In genomic region chr7:144942744-144943135, GRCm38 (mm10) we compare ENCODE assay signal across 7 mouse cellular contexts. TPM values are rescaled to one million over a fixed set of nuclear protein-coding genes. Genes with fewer than 3 reads are reported as not detected.
A peak's percentile ranks its signal among the peaks of the same experiment; 100 is the strongest.
DNase-seq lines count a peak whose midpoint lies in the region; ATAC-seq and TF ChIP-seq lines count a peak whose summit lies in the region.

No protein-coding gene starts in this region.

- H3K4me2 ChIP-seq in heart, postnatal 0 days (ENCODE audit: low read depth, low read length), result peak overlapping the region; percentile 99
- H3K4me2 ChIP-seq in liver, embryonic 16.5 days (ENCODE audit: low read depth, low read length), result peak overlapping the region; percentile 58

- no peak overlapping the region for H3K9ac ChIP-seq in heart, postnatal 0 days (replicated peaks; ENCODE audit: low read depth, low read length)
- no peak overlapping the region for H3K9ac ChIP-seq in liver, embryonic 16.5 days (ENCODE audit: low read depth, low read length)

- H3K27me3 ChIP-seq in E14TG2a.4 (ENCODE audit: insufficient read depth, low read length), result peaks cover 17% of the 10 kb centered on the region
- no peaks in the 10 kb centered on the region for H3K27me3 ChIP-seq in heart, postnatal 0 days (ENCODE audit: control insufficient read depth, insufficient read depth, low read length)
- H3K27me3 ChIP-seq in liver, embryonic 16.5 days (ENCODE audit: control insufficient read depth, insufficient read depth, low read depth, low read length), result peaks cover 61% of the 10 kb centered on the region

- TF ChIP-seq EP300 in heart, postnatal 0 days (IDR thresholded peaks at IDR 0.05; ENCODE audit: low read depth), result no peak

- peak overlapping the region; percentile 84 for H3K4me3 ChIP-seq in E14TG2a.4 (replicated peaks; ENCODE audit: low read length)
- H3K4me3 ChIP-seq in heart, postnatal 0 days (ENCODE audit: low read depth, low read length), result peak overlapping the region; percentile 59
- H3K4me3 ChIP-seq in liver, embryonic 16.5 days (ENCODE audit: low read depth, low read length), result peak overlapping the region; percentile 41

- H3K27ac ChIP-seq in heart, postnatal 0 days (ENCODE audit: low read depth), result peak overlapping the region; percentile 74; the same call in 1 of the 2 replicates
- no peak overlapping the region for H3K27ac ChIP-seq in liver, embryonic 16.5 days (ENCODE audit: low read length)

- H3K9me3 ChIP-seq in E14TG2a.4 (ENCODE audit: low read length), result no peaks in the 10 kb centered on the region
- no peaks in the 10 kb centered on the region for H3K9me3 ChIP-seq in heart, postnatal 0 days (replicated peaks; ENCODE audit: control insufficient read depth, low read length)
- no peaks in the 10 kb centered on the region for H3K9me3 ChIP-seq in liver, embryonic 16.5 days (replicated peaks; ENCODE audit: control insufficient read depth, low read length)

- peak; percentile 2 for DNase-seq in 3T3-L1 (ENCODE audit: low read depth, low spot score)
- no peak for DNase-seq in heart, postnatal 0 days (ENCODE audit: low spot score)
- peak; percentile 49 for DNase-seq in testis, postnatal 14 days (ENCODE audit: low spot score)
- no peak for DNase-seq in layer of hippocampus, postnatal 14 days (ENCODE audit: low spot score in 2 of 2)
- no peak for DNase-seq in frontal cortex, postnatal 36 days (ENCODE audit: low spot score in 2 of 2)

- H3K36me3 ChIP-seq in E14TG2a.4 (ENCODE audit: insufficient read depth, low read length), result peaks cover 6% of the 10 kb centered on the region
- H3K36me3 ChIP-seq in heart, postnatal 0 days (replicated peaks; ENCODE audit: control insufficient read depth, insufficient read depth, low read length), result no peaks in the 10 kb centered on the region
- H3K36me3 ChIP-seq in liver, embryonic 16.5 days (ENCODE audit: control insufficient read depth, insufficient read depth), result no peaks in the 10 kb centered on the region

- peaks cover 50% of the 10 kb centered on the region for H3K4me1 ChIP-seq in E14TG2a.4 (replicated peaks; ENCODE audit: low read depth, low read length)
- H3K4me1 ChIP-seq in heart, postnatal 0 days (ENCODE audit: control insufficient read depth, insufficient read depth), result peaks cover 30% of the 10 kb centered on the region
- peaks cover 16% of the 10 kb centered on the region for H3K4me1 ChIP-seq in liver, embryonic 16.5 days (ENCODE audit: control insufficient read depth, low read depth, low read length)

- no peak for ATAC-seq in heart, postnatal 0 days (ENCODE audit: insufficient read depth, low read depth)
- no peak for ATAC-seq in liver, embryonic 16.5 days (ENCODE audit: low read depth)

- WGBS in heart, postnatal 0 days, result 2% methylated on average over 20 of the region's 20 CpGs
- WGBS in liver, embryonic 16.5 days (ENCODE audit: insufficient replicate concordance), result 2% methylated on average over 20 of the region's 20 CpGs

- no peak for TF ChIP-seq CTCF in E14TG2a.4 (conservative IDR thresholded peaks at IDR 0.05; ENCODE audit: low read length)
- no peak for TF ChIP-seq CTCF in heart, postnatal 0 days (IDR thresholded peaks at IDR 0.05; ENCODE audit: low read depth)

RNA-seq across cellular contexts. Expression of gene Ccnd1, which starts 3.0 kb away (rescaled TPM):
- total RNA-seq in heart, postnatal 0 days (2014; rRNA removed; ENCODE audit: low replicate concordance), result 68.2 and 70.0 TPM in 2 replicates
- 58.9 and 61.7 TPM in 2 replicates for polyA plus RNA-seq in heart, postnatal 0 days (2015; fragmentation: Nextera tagmentation; extraction: Ambion mirVana)
- polyA plus RNA-seq in liver, embryonic 16.5 days (2015; fragmentation: Nextera tagmentation; extraction: Ambion mirVana), result 20.5 and 20.9 TPM in 2 replicates
- 10 to 100 TPM; 29.0 to 29.6 TPM for total RNA-seq in layer of hippocampus, postnatal 14 days (2021)

RNA-seq across cellular contexts. Expression of gene LTO1, which starts 27.8 kb away (rescaled TPM):
- 5.5 and 15.5 TPM in 2 replicates for total RNA-seq in heart, postnatal 0 days (2014; rRNA removed; ENCODE audit: low replicate concordance)
- 13.6 and 17.6 TPM in 2 replicates for polyA plus RNA-seq in heart, postnatal 0 days (2015; fragmentation: Nextera tagmentation; extraction: Ambion mirVana)
- 8.8 and 9.0 TPM in 2 replicates for polyA plus RNA-seq in liver, embryonic 16.5 days (2015; fragmentation: Nextera tagmentation; extraction: Ambion mirVana)
- total RNA-seq in layer of hippocampus, postnatal 14 days (2021), result 10 to 100 TPM; 24.0 to 29.0 TPM

RNA-seq across cellular contexts. Expression of gene Fgf15, which starts 46.4 kb away (rescaled TPM):
- total RNA-seq in heart, postnatal 0 days (2014; rRNA removed; ENCODE audit: low replicate concordance), result not detected in 2 replicates
- polyA plus RNA-seq in heart, postnatal 0 days (2015; fragmentation: Nextera tagmentation; extraction: Ambion mirVana), result not detected in 2 replicates
- not detected in 2 replicates for polyA plus RNA-seq in liver, embryonic 16.5 days (2015; fragmentation: Nextera tagmentation; extraction: Ambion mirVana)
- total RNA-seq in layer of hippocampus, postnatal 14 days (2021), result not detected

Comparison
In these comparisons a context has a peak if more than half of its experiments do, and no peak if none do; other contexts are left out.
1. DNase-seq: peak in 3T3-L1 (single experiment) and testis, postnatal 14 days (single experiment); none in heart, postnatal 0 days (single experiment), layer of hippocampus, postnatal 14 days (0 of 2) and frontal cortex, postnatal 36 days (0 of 2).
2. Peak in every context shown above with its lines, with median percentiles within 50 percentile points of each other: H3K4me3 ChIP-seq.